Mouse (Mus musculus) heart, postnatal 0 days (tissue): ENCODE results near the gene Nlrc5.

Source experiments
- CTCF ChIP-seq: IDR thresholded peaks from 2 replicates; pipeline ENCODE4 v1.5.1; 2016; ENCODE audit warnings: antibody characterized with exemption, control low read depth, low read depth
- EP300 ChIP-seq: IDR thresholded peaks from 2 replicates; pipeline ENCODE4 v1.6.1; 2016; ENCODE audit warnings: antibody characterized with exemption, low read depth

DNA sequence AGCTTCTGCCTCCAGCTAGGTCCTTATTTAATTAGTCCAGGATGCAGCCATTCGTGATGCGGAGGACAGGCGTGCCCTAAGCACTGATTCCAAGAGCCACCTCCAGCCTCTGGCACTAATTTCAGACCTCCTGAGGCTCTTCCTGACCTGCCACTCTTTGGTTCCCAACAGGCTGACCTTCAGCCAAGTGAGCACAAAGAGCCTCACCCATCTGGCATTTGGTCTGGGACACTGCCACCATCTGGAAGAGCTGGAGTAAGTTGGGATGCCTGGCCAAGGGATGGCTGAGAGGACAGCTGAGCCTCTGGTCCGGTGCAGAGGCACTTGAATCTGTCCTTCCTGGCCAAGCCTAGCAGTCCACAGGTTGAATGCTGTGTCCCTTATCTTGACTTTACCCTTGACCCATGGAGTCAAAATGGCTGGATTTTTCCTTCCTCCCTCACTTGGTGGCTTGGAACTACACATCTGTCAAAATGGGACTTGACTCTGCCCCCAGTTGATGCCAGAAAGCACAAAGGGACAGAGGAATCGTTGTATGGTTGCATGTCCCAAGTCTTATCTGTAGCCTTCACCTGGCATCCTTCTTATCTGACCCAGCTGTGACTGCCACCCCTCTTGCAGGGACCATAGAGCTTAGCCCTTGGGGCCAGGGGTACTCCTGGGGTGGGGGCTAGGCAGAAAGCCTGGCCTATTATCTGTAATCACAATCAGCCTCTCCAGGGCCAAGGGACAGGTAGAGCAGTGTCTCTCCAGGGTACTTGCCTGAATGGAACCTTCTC lies 81.5 kb downstream of the Nlrc5 start:
- TF ChIP-seq EP300 (no peak), CTCF (no peak)
